Mouse (Mus musculus): ENCODE results near the gene Scgb1c1.
"Not testable (repeated sequence)": the region's sequence is repeated elsewhere in the genome, so short reads cannot be mapped to it uniquely, and the experiment has no call there.

The Scgb1c1 gene

GRCm38 (mm10) chr7:140880865-140881515 lies 35.6 kb downstream of the Scgb1c1 start:
- no peak for DNase-seq (ENCODE audit: low spot score)

GRCm38 (mm10) chr7:140881696-140882468 lies 36.5 kb downstream of the Scgb1c1 start, which contains the start of the genes Psmd13 and Sirt3:
TSS of gene Psmd13 (plus strand) at chr7:140881968.
TSS of gene Sirt3 (minus strand) at chr7:140882309.
- DNase-seq (ENCODE audit: low spot score): peak; percentile 95

- no peak for DNase-seq (ENCODE audit: low spot score)
Observed at GRCm38 (mm10) chr7:140882469-140882803, 37.1 kb downstream of the Scgb1c1 start.

- not testable (repeated sequence) for DNase-seq (ENCODE audit: low spot score)
Observed at GRCm38 (mm10) chr7:140890636-140891035, 45.3 kb downstream of the Scgb1c1 start.

GRCm38 (mm10) chr7:140894031-140894430 lies 48.7 kb downstream of the Scgb1c1 start:
- DNase-seq (ENCODE audit: low spot score): no peak

- DNase-seq (ENCODE audit: low spot score): no peak
Observed at GRCm38 (mm10) chr7:140894611-140895010, 49.3 kb downstream of the Scgb1c1 start.

All from retina, embryonic 14.5 days (tissue).